Mouse (Mus musculus) 3T3-L1 (cell line): ENCODE measurements at regions not wholly inside any gene's neighbourhood (a gene's known extent, or its start where the extent isn't known, plus 50 kb on each side); places are given as distances from the start of the nearest gene placed in this dataset.

Experiments
- DNase-seq: peaks from one replicate; pipeline ENCODE4 v3.0.0-alpha.2; 2015; ENCODE audit warnings: low read depth, low spot score

GRCm38 (mm10) chr16:65916831-65917230, 101.8 kb downstream of the Vgll3 start:
- no peak for DNase-seq

- no peak for DNase-seq
These were observed 110.9 kb downstream of the Vgll3 start for GRCm38 (mm10) chr16:65925986-65926385.

GRCm38 (mm10) chr16:65963829-65964228, 148.8 kb downstream of the Vgll3 start:
- DNase-seq = no peak

- DNase-seq = no peak
These were observed 149.2 kb downstream of the Vgll3 start for GRCm38 (mm10) chr16:65964260-65964659.

GRCm38 (mm10) chr16:65977075-65977474, 162.0 kb downstream of the Vgll3 start:
- no peak for DNase-seq

- DNase-seq = no peak
These were observed 172.1 kb downstream of the Vgll3 start for GRCm38 (mm10) chr16:65987186-65987585.

GRCm38 (mm10) chr16:65999343-65999742, 184.3 kb downstream of the Vgll3 start:
- DNase-seq = peak; percentile 74

- DNase-seq = no peak
These were observed 185.7 kb downstream of the Vgll3 start for GRCm38 (mm10) chr16:66000728-66001273.

GRCm38 (mm10) chr16:66004689-66005088, 189.6 kb downstream of the Vgll3 start:
- DNase-seq = no peak

GRCm38 (mm10) chr16:66005954-66006580, 191.0 kb downstream of the Vgll3 start:
- peak; percentile 87 for DNase-seq

- peak; percentile 77 for DNase-seq
These were observed 198.6 kb downstream of the Vgll3 start for GRCm38 (mm10) chr16:66013608-66014007.

GRCm38 (mm10) chr16:66014861-66015602, 200.0 kb downstream of the Vgll3 start:
- DNase-seq = no peak

GRCm38 (mm10) chr16:66017040-66017439, 202.0 kb downstream of the Vgll3 start:
- no peak for DNase-seq

GRCm38 (mm10) chr16:66023397-66023796, 208.3 kb downstream of the Vgll3 start:
- DNase-seq = no peak
